Mouse (Mus musculus): Measurements from ENCODE around the gene Csf1. TPM values are rescaled to one million over a fixed set of nuclear protein-coding genes. Genes with fewer than 3 reads are reported as not detected.

Gene Csf1
- total RNA-seq, 1 experiment, result 34.0 TPM

DNA sequence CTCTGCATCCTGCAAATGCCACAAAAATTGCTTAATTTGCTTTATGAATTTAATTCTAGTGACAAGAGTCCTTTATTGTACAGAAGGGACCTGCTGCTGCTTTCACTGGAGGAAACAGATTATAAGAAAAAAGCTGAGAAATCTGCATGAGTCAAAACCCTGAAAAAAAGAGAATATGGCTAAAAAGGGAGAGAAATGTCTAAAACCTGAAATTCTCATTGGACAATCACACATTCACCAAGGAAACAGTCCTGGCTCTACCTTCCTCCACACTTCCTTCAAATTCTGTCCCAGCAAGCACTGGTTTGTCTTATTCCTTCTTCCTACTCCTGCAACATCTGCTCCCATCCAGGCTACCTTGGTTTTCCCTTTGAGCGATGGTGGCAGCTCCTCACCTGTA, 44.5 kb upstream of the Csf1 start:
- Histone ChIP-seq H3K36me3 (ENCODE audit: control insufficient read depth, insufficient read depth, low read length, poor library complexity, severe bottlenecking) (no peaks in the 10 kb centered on the region), H3K9ac (ENCODE audit: insufficient read depth, low read depth, low read length, poor library complexity, severe bottlenecking) (no peak overlapping the region), H3K4me3 (ENCODE audit: insufficient read depth in 1 of 2, low read depth in 1 of 2, low read length in 2 of 2, poor library complexity in 1 of 2, severe bottlenecking in 1 of 2) (no peak overlapping the region), H3K27ac (ENCODE audit: insufficient read depth, low read depth, low read length, poor library complexity, severe bottlenecking) (no peak overlapping the region), H3K9me3 (ENCODE audit: control insufficient read depth, insufficient read depth, low read depth, low read length) (no peaks in the 10 kb centered on the region), H3K4me1 (ENCODE audit: control insufficient read depth in 2 of 2, insufficient read depth in 2 of 2, low read length in 2 of 2, poor library complexity in 1 of 2) (no peaks in the 10 kb centered on the region)
- in situ Hi-C loops (cut with MboI; ENCODE audit: low sequenced_read_pairs in 2 of 2, unreplicated experiment in 2 of 2), result no loop called here
- no peak for TF ChIP-seq CHD2 (IDR thresholded peaks at IDR 0.05; ENCODE audit: low read depth, low read length)
- TF ChIP-seq MAFK (IDR thresholded peaks at IDR 0.05; ENCODE audit: insufficient read depth, low read depth, low read length), result no peak
- no peak for TF ChIP-seq ZNF384 (IDR thresholded peaks at IDR 0.05; ENCODE audit: low read depth, low read length)
- TF ChIP-seq ZC3H11A (IDR thresholded peaks at IDR 0.05; ENCODE audit: borderline replicate concordance, low read depth, low read length), result no peak
- no peak for TF ChIP-seq HCFC1 (IDR thresholded peaks at IDR 0.05; ENCODE audit: borderline replicate concordance, insufficient read depth, low read length)
- no peak for DNase-seq (ENCODE audit: low read depth, low spot score)

DNA sequence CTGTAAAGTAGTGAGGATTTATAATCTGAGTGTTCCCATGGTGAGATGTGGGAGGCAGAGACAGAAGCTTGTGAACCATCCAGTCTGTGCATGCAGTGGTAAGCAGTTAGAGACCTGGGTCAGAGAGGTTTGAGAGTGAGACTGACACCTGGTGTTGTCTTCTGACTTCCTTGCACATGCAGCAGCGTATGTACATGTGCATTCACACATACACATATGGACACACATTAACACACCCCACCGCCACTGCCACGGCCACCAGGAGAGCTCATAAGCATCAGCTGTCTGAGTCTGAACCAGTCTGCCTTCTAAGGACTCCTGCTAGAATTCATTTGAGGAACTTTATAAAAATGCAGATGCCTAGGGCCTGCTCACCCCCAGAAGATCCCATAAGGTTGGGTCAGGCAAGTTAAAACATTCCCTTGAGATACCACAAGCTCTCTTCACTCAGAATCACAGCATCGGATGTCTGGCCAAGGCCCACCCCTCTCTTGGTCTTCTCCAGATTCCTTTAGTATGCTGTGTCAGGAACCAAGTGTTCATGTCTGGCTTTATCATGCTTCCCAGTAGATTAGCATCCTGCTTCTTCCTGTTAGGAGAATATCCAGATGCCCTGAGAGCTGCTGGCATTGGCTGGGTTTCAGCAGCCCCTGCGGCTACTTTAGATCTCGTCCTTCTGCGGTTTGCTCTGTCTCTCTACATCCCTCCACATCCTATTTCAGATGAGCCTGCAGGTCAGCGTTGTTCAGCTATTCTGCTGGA, 42.1 kb upstream of the Csf1 start:
- in situ Hi-C loops (cut with MboI; ENCODE audit: low sequenced_read_pairs in 2 of 2, unreplicated experiment in 2 of 2), result no loop called here
- DNase-seq (ENCODE audit: low read depth, low spot score), result no peak
- Histone ChIP-seq H3K36me3 (ENCODE audit: control insufficient read depth, insufficient read depth, low read length, poor library complexity, severe bottlenecking) (no peaks in the 10 kb centered on the region), H3K9me3 (ENCODE audit: control insufficient read depth, insufficient read depth, low read depth, low read length) (no peaks in the 10 kb centered on the region), H3K27ac (ENCODE audit: insufficient read depth, low read depth, low read length, poor library complexity, severe bottlenecking) (no peak overlapping the region), H3K4me1 (ENCODE audit: control insufficient read depth in 2 of 2, insufficient read depth in 2 of 2, low read length in 2 of 2, poor library complexity in 1 of 2) (no peaks in the 10 kb centered on the region), H3K4me3 (ENCODE audit: insufficient read depth in 1 of 2, low read depth in 1 of 2, low read length in 2 of 2, poor library complexity in 1 of 2, severe bottlenecking in 1 of 2) (no peak overlapping the region), H3K9ac (ENCODE audit: insufficient read depth, low read depth, low read length, poor library complexity, severe bottlenecking) (no peak overlapping the region)
- no peak for TF ChIP-seq ZC3H11A (IDR thresholded peaks at IDR 0.05; ENCODE audit: borderline replicate concordance, low read depth, low read length)
- TF ChIP-seq HCFC1 (IDR thresholded peaks at IDR 0.05; ENCODE audit: borderline replicate concordance, insufficient read depth, low read length), result no peak
- TF ChIP-seq ZNF384 (IDR thresholded peaks at IDR 0.05; ENCODE audit: low read depth, low read length), result no peak
- no peak for TF ChIP-seq CHD2 (IDR thresholded peaks at IDR 0.05; ENCODE audit: low read depth, low read length)
- TF ChIP-seq MAFK (IDR thresholded peaks at IDR 0.05; ENCODE audit: insufficient read depth, low read depth, low read length), result no peak

GRCm38 (mm10) chr3:107798946-107799345, 38.7 kb upstream of the Csf1 start:
- Histone ChIP-seq H3K9ac (ENCODE audit: insufficient read depth, low read depth, low read length, poor library complexity, severe bottlenecking) (no peak overlapping the region), H3K27ac (ENCODE audit: insufficient read depth, low read depth, low read length, poor library complexity, severe bottlenecking) (no peak overlapping the region), H3K9me3 (ENCODE audit: control insufficient read depth, insufficient read depth, low read depth, low read length) (no peaks in the 10 kb centered on the region), H3K4me3 (ENCODE audit: insufficient read depth in 1 of 2, low read depth in 1 of 2, low read length in 2 of 2, poor library complexity in 1 of 2, severe bottlenecking in 1 of 2) (no peak overlapping the region), H3K4me1 (ENCODE audit: control insufficient read depth in 2 of 2, insufficient read depth in 2 of 2, low read length in 2 of 2, poor library complexity in 1 of 2) (no peaks in the 10 kb centered on the region), H3K36me3 (ENCODE audit: control insufficient read depth, insufficient read depth, low read length, poor library complexity, severe bottlenecking) (no peaks in the 10 kb centered on the region)
- in situ Hi-C loops (cut with MboI; ENCODE audit: low sequenced_read_pairs in 2 of 2, unreplicated experiment in 2 of 2), result no loop called here
- no peak for DNase-seq (ENCODE audit: low read depth, low spot score)
- no peak for TF ChIP-seq ZNF384 (IDR thresholded peaks at IDR 0.05; ENCODE audit: low read depth, low read length)
- TF ChIP-seq ZC3H11A (IDR thresholded peaks at IDR 0.05; ENCODE audit: borderline replicate concordance, low read depth, low read length), result no peak
- TF ChIP-seq HCFC1 (IDR thresholded peaks at IDR 0.05; ENCODE audit: borderline replicate concordance, insufficient read depth, low read length), result no peak
- no peak for TF ChIP-seq CHD2 (IDR thresholded peaks at IDR 0.05; ENCODE audit: low read depth, low read length)
- no peak for TF ChIP-seq MAFK (IDR thresholded peaks at IDR 0.05; ENCODE audit: insufficient read depth, low read depth, low read length)

DNA sequence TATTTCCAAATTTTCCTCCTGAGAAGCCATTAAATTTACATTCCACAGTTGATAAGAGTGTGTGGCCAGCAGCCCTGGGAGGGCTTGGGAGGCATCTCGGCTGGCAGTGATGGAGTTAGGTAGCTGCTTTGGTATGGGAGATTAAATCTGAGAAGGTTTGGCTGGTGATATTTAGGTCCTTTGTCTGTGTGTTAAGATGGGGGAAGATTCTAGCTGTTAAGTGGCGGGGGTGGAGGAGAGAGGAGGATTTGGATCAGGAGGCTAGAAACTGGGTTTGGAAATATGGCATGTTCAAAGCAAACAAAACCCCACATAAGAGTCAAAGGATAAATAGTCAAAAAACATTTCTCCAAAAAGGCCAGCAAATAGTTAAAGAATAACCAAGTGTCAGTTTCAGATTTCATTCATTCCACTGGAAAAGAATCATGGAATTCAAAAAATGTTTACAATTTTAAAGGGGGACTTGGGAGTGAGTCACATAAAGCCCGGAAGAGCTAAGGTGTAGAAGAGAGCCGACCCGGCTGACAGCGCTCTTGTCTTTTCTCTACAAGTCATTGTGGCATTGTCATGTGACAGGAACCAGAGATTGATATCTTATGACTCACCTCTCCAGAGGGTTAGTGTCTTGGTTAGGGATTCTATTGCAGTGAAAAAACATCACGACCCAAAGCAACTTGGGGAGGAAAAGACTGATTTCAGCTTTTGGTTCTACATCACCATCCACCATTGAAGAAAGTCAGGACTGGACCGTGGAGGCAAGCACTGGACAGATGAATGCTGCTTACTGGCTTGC, 36.1 kb upstream of the Csf1 start:
- no peak for DNase-seq (ENCODE audit: low read depth, low spot score)
- Histone ChIP-seq H3K36me3 (ENCODE audit: control insufficient read depth, insufficient read depth, low read length, poor library complexity, severe bottlenecking) (no peaks in the 10 kb centered on the region), H3K9me3 (ENCODE audit: control insufficient read depth, insufficient read depth, low read depth, low read length) (no peaks in the 10 kb centered on the region), H3K27ac (ENCODE audit: insufficient read depth, low read depth, low read length, poor library complexity, severe bottlenecking) (no peak overlapping the region), H3K9ac (ENCODE audit: insufficient read depth, low read depth, low read length, poor library complexity, severe bottlenecking) (no peak overlapping the region), H3K4me3 (ENCODE audit: insufficient read depth in 1 of 2, low read depth in 1 of 2, low read length in 2 of 2, poor library complexity in 1 of 2, severe bottlenecking in 1 of 2) (no peak overlapping the region), H3K4me1 (ENCODE audit: control insufficient read depth in 2 of 2, insufficient read depth in 2 of 2, low read length in 2 of 2, poor library complexity in 1 of 2) (peaks cover 0 to 4% of the 10 kb centered on the region in 2 experiments; a peak in 1 of 4 replicates)
- in situ Hi-C loops (cut with MboI; ENCODE audit: low sequenced_read_pairs in 2 of 2, unreplicated experiment in 2 of 2), result no loop called here
- TF ChIP-seq HCFC1 (IDR thresholded peaks at IDR 0.05; ENCODE audit: borderline replicate concordance, insufficient read depth, low read length) (no peak), ZC3H11A (IDR thresholded peaks at IDR 0.05; ENCODE audit: borderline replicate concordance, low read depth, low read length) (no peak), ZNF384 (IDR thresholded peaks at IDR 0.05; ENCODE audit: low read depth, low read length) (no peak), MAFK (IDR thresholded peaks at IDR 0.05; ENCODE audit: insufficient read depth, low read depth, low read length) (no peak)
